Mouse (Mus musculus): ENCODE results near the gene Tnfsf10.

The Tnfsf10 gene

GRCm38 (mm10) chr3:27316559-27317287 lies at the start of gene Tnfsf10:
Tnfsf10 (plus strand) TSS chr3:27317028.
- no peak for TF ChIP-seq GATA4 (IDR thresholded peaks at IDR 0.05; ENCODE audit: insufficient replicate concordance, low read length)

GRCm38 (mm10) chr3:27267327-27267726 lies 49.5 kb upstream of the Tnfsf10 start:
- TF ChIP-seq GATA4 (IDR thresholded peaks at IDR 0.05; ENCODE audit: insufficient replicate concordance, low read length): no peak

- no peak for TF ChIP-seq GATA4 (IDR thresholded peaks at IDR 0.05; ENCODE audit: insufficient replicate concordance, low read length)
Observed at GRCm38 (mm10) chr3:27267887-27268286, 48.9 kb upstream of the Tnfsf10 start.

GRCm38 (mm10) chr3:27269151-27269550 lies 47.7 kb upstream of the Tnfsf10 start:
- no peak for TF ChIP-seq GATA4 (IDR thresholded peaks at IDR 0.05; ENCODE audit: insufficient replicate concordance, low read length)

- TF ChIP-seq GATA4 (IDR thresholded peaks at IDR 0.05; ENCODE audit: insufficient replicate concordance, low read length): 0 out of 2 replicates have a peak, but pooled peaks have one; percentile 16
Observed at GRCm38 (mm10) chr3:27270160-27270962, 46.5 kb upstream of the Tnfsf10 start.

GRCm38 (mm10) chr3:27272926-27273745 lies 43.7 kb upstream of the Tnfsf10 start:
- no peak for TF ChIP-seq GATA4 (IDR thresholded peaks at IDR 0.05; ENCODE audit: insufficient replicate concordance, low read length)

GRCm38 (mm10) chr3:27280280-27280749 lies 36.5 kb upstream of the Tnfsf10 start:
- TF ChIP-seq GATA4 (IDR thresholded peaks at IDR 0.05; ENCODE audit: insufficient replicate concordance, low read length): no peak; the same call in 1 of the 2 replicates

- TF ChIP-seq GATA4 (IDR thresholded peaks at IDR 0.05; ENCODE audit: insufficient replicate concordance, low read length): peak; percentile 58; the same call in 1 of the 2 replicates
Observed at GRCm38 (mm10) chr3:27283071-27283713, 33.6 kb upstream of the Tnfsf10 start.

GRCm38 (mm10) chr3:27283796-27284195 lies 33.0 kb upstream of the Tnfsf10 start:
- no peak for TF ChIP-seq GATA4 (IDR thresholded peaks at IDR 0.05; ENCODE audit: insufficient replicate concordance, low read length)

- no peak for TF ChIP-seq GATA4 (IDR thresholded peaks at IDR 0.05; ENCODE audit: insufficient replicate concordance, low read length)
Observed at GRCm38 (mm10) chr3:27284227-27284626, 32.6 kb upstream of the Tnfsf10 start.

GRCm38 (mm10) chr3:27285072-27285471 lies 31.8 kb upstream of the Tnfsf10 start:
- no peak for TF ChIP-seq GATA4 (IDR thresholded peaks at IDR 0.05; ENCODE audit: insufficient replicate concordance, low read length)

- TF ChIP-seq GATA4 (IDR thresholded peaks at IDR 0.05; ENCODE audit: insufficient replicate concordance, low read length): no peak
Observed at GRCm38 (mm10) chr3:27288301-27288700, 28.5 kb upstream of the Tnfsf10 start.

- no peak for TF ChIP-seq GATA4 (IDR thresholded peaks at IDR 0.05; ENCODE audit: insufficient replicate concordance, low read length)
Observed at GRCm38 (mm10) chr3:27288909-27289308, 27.9 kb upstream of the Tnfsf10 start.

GRCm38 (mm10) chr3:27290285-27290684 lies 26.5 kb upstream of the Tnfsf10 start:
- no peak for TF ChIP-seq GATA4 (IDR thresholded peaks at IDR 0.05; ENCODE audit: insufficient replicate concordance, low read length)
